Mouse (Mus musculus): Measurements from ENCODE around the gene Fam178b. TPM values are rescaled to one million over a fixed set of nuclear protein-coding genes. Genes with fewer than 3 reads are reported as not detected.

Fam178b gene
- polyA plus RNA-seq, 1 experiment from 2014 or later = 0.59 TPM

- Histone ChIP-seq H3K4me1 (replicated peaks; ENCODE audit: control insufficient read depth, insufficient read depth) (0 out of 2 replicates have a peak, but pooled peaks cover 4% of the 10 kb centered on the region), H3K27ac (replicated peaks) (peak overlapping the region; percentile 80), H3K4me2 (replicated peaks; ENCODE audit: low read depth) (no peak overlapping the region), H3K27me3 (ENCODE audit: control insufficient read depth, insufficient read depth, low read length) (no peaks in the 10 kb centered on the region), H3K9ac (ENCODE audit: low read length) (no peak overlapping the region), H3K9me3 (ENCODE audit: control insufficient read depth, low read length) (no peaks in the 10 kb centered on the region), H3K36me3 (ENCODE audit: control insufficient read depth, insufficient read depth, low read length) (no peaks in the 10 kb centered on the region), H3K4me3 (ENCODE audit: low read depth, low read length) (no peak overlapping the region)
- 41% methylated on average over 2 of the region's 2 CpGs for WGBS
- TF ChIP-seq CTCF (IDR thresholded peaks at IDR 0.05; ENCODE audit: low read depth) (no peak), EP300 (optimal IDR thresholded peaks at IDR 0.05) (no peak)
- DNase-seq (ENCODE audit: low spot score) = no peak
- 0 out of 2 replicates have a peak, but pooled peaks have one; percentile 17 for ATAC-seq (ENCODE audit: low FRiP score, low TSS enrichment)
Measured at GRCm38 (mm10) chr1:36635826-36636485, 47.0 kb downstream of the Fam178b start.

GRCm38 (mm10) chr1:36634940-36635339 is 48.0 kb downstream of the Fam178b start:
- Histone ChIP-seq H3K27me3 (ENCODE audit: control insufficient read depth, insufficient read depth, low read length) (no peaks in the 10 kb centered on the region), H3K9ac (ENCODE audit: low read length) (0 out of 2 replicates have a peak overlapping the region, but pooled peaks have one; percentile 9), H3K9me3 (ENCODE audit: control insufficient read depth, low read length) (no peaks in the 10 kb centered on the region), H3K36me3 (ENCODE audit: control insufficient read depth, insufficient read depth, low read length) (no peaks in the 10 kb centered on the region), H3K4me1 (replicated peaks; ENCODE audit: control insufficient read depth, insufficient read depth) (0 out of 2 replicates have a peak, but pooled peaks cover 4% of the 10 kb centered on the region), H3K27ac (replicated peaks) (no peak overlapping the region), H3K4me3 (ENCODE audit: low read depth, low read length) (no peak overlapping the region), H3K4me2 (replicated peaks; ENCODE audit: low read depth) (no peak overlapping the region)
- 16% methylated on average over 5 of the region's 5 CpGs for WGBS
- TF ChIP-seq CTCF (IDR thresholded peaks at IDR 0.05; ENCODE audit: low read depth) = peak; percentile 96
- TF ChIP-seq EP300 (optimal IDR thresholded peaks at IDR 0.05) = no peak
- peak; percentile 79 for DNase-seq (ENCODE audit: low spot score)
- peak; percentile 75 for ATAC-seq (ENCODE audit: low FRiP score, low TSS enrichment)

- ATAC-seq (ENCODE audit: low FRiP score, low TSS enrichment) = no peak
- Histone ChIP-seq H3K4me1 (replicated peaks; ENCODE audit: control insufficient read depth, insufficient read depth) (0 out of 2 replicates have a peak, but pooled peaks cover 4% of the 10 kb centered on the region), H3K4me3 (ENCODE audit: low read depth, low read length) (no peak overlapping the region), H3K27ac (replicated peaks) (no peak overlapping the region), H3K36me3 (ENCODE audit: control insufficient read depth, insufficient read depth, low read length) (no peaks in the 10 kb centered on the region), H3K9me3 (ENCODE audit: control insufficient read depth, low read length) (no peaks in the 10 kb centered on the region), H3K4me2 (replicated peaks; ENCODE audit: low read depth) (no peak overlapping the region), H3K27me3 (ENCODE audit: control insufficient read depth, insufficient read depth, low read length) (no peaks in the 10 kb centered on the region), H3K9ac (ENCODE audit: low read length) (peak overlapping the region; percentile 13; the same call in 1 of the 2 replicates)
- DNase-seq (ENCODE audit: low spot score) = no peak
- WGBS = 67% methylated on average over 5 of the region's 5 CpGs
- TF ChIP-seq EP300 (optimal IDR thresholded peaks at IDR 0.05) (no peak), CTCF (IDR thresholded peaks at IDR 0.05; ENCODE audit: low read depth) (no peak)
Measured at GRCm38 (mm10) chr1:36633920-36634319, 49.1 kb downstream of the Fam178b start.

- Histone ChIP-seq H3K4me2 (replicated peaks; ENCODE audit: low read depth) (no peak overlapping the region), H3K9ac (ENCODE audit: low read length) (no peak overlapping the region), H3K9me3 (ENCODE audit: control insufficient read depth, low read length) (no peaks in the 10 kb centered on the region), H3K4me3 (ENCODE audit: low read depth, low read length) (no peak overlapping the region), H3K36me3 (ENCODE audit: control insufficient read depth, insufficient read depth, low read length) (no peaks in the 10 kb centered on the region), H3K27me3 (ENCODE audit: control insufficient read depth, insufficient read depth, low read length) (no peaks in the 10 kb centered on the region), H3K27ac (replicated peaks) (no peak overlapping the region), H3K4me1 (replicated peaks; ENCODE audit: control insufficient read depth, insufficient read depth) (0 out of 2 replicates have a peak, but pooled peaks cover 4% of the 10 kb centered on the region)
- no peak for DNase-seq (ENCODE audit: low spot score)
- no peak for ATAC-seq (ENCODE audit: low FRiP score, low TSS enrichment)
- TF ChIP-seq EP300 (optimal IDR thresholded peaks at IDR 0.05) (no peak), CTCF (IDR thresholded peaks at IDR 0.05; ENCODE audit: low read depth) (no peak)
- 79% methylated on average over 1 of the region's 1 CpGs for WGBS
Measured at GRCm38 (mm10) chr1:36632846-36633245, 50.1 kb downstream of the Fam178b start.

GRCm38 (mm10) chr1:36632090-36632489 is 50.9 kb downstream of the Fam178b start:
- Histone ChIP-seq H3K4me1 (replicated peaks; ENCODE audit: control insufficient read depth, insufficient read depth) (0 out of 2 replicates have a peak, but pooled peaks cover 4% of the 10 kb centered on the region), H3K9me3 (ENCODE audit: control insufficient read depth, low read length) (no peaks in the 10 kb centered on the region), H3K4me2 (replicated peaks; ENCODE audit: low read depth) (no peak overlapping the region), H3K27me3 (ENCODE audit: control insufficient read depth, insufficient read depth, low read length) (no peaks in the 10 kb centered on the region), H3K36me3 (ENCODE audit: control insufficient read depth, insufficient read depth, low read length) (no peaks in the 10 kb centered on the region), H3K27ac (replicated peaks) (no peak overlapping the region), H3K9ac (ENCODE audit: low read length) (no peak overlapping the region), H3K4me3 (ENCODE audit: low read depth, low read length) (no peak overlapping the region)
- DNase-seq (ENCODE audit: low spot score) = no peak
- ATAC-seq (ENCODE audit: low FRiP score, low TSS enrichment) = no peak
- WGBS = 94% methylated on average over 4 of the region's 4 CpGs
- TF ChIP-seq CTCF (IDR thresholded peaks at IDR 0.05; ENCODE audit: low read depth) (no peak), EP300 (optimal IDR thresholded peaks at IDR 0.05) (no peak)

GRCm38 (mm10) chr1:36631391-36631790 is 51.6 kb downstream of the Fam178b start:
- H3K27me3 ChIP-seq (ENCODE audit: control insufficient read depth, insufficient read depth, low read length) = no peaks in the 10 kb centered on the region
- DNase-seq (ENCODE audit: low spot score) (no peak), ATAC-seq (ENCODE audit: low FRiP score, low TSS enrichment) (no peak)
- no peaks in the 10 kb centered on the region for H3K4me1 ChIP-seq (replicated peaks; ENCODE audit: control insufficient read depth, insufficient read depth)
- H3K9ac ChIP-seq (ENCODE audit: low read length) = no peak overlapping the region
- H3K4me3 ChIP-seq (ENCODE audit: low read depth, low read length) = no peak overlapping the region
- WGBS = 39% methylated on average over 4 of the region's 4 CpGs
- H3K36me3 ChIP-seq (ENCODE audit: control insufficient read depth, insufficient read depth, low read length) = no peaks in the 10 kb centered on the region
- no peak overlapping the region for H3K4me2 ChIP-seq (replicated peaks; ENCODE audit: low read depth)
- H3K9me3 ChIP-seq (ENCODE audit: control insufficient read depth, low read length) = no peaks in the 10 kb centered on the region
- H3K27ac ChIP-seq (replicated peaks) = no peak overlapping the region
- no peak for TF ChIP-seq EP300 (optimal IDR thresholded peaks at IDR 0.05)
- no peak for TF ChIP-seq CTCF (IDR thresholded peaks at IDR 0.05; ENCODE audit: low read depth)
